Mouse (Mus musculus): ENCODE measurements around the gene Car5a.
A peak's percentile ranks its signal among the peaks of the same experiment; 100 is the strongest.

The Car5a gene

DNA sequence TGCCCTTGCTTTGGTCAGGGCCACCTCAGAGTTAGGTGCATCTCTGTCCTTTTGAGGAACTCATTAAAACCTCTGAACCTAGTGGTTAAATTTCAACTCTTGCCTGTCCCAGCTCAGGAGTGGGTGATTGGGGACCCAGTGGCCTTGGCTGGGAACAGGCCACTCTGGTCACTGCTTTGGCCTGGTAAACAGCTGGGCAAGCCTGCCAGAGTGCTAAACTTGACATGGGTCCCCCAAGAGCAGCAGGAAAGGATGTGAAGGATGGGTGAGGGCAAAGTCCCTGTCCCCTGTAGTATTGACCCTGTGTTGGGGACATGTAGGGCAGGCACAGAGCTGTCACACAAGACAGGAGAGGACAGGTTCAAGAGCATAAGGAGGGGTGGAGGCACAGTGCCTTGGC lies at the start of gene Car5a:
Gene Car5a (minus strand): TSS at position 74 of the 400 bp plus-strand sequence.
- DNase-seq (ENCODE audit: low spot score in 2 of 2): no peak

DNA sequence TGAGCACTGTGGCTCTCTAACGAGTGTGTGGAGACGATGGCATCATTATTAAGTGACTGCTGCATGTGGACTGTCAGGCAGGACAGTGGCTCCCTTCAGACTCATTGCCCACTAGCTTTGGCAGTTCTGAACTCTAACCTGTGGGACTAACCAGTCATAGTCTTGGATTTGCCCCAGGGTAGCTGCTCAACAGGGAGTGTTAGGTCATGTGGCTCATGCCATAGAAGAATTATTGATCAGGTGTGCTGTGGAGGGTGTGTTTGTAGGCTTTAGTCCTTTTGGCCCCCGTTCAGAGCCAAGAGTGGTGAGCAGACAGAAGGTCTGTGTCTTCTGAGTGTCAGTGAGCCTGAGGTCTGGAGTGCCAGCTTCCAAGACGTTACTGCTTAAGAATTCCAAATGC lies 48.2 kb upstream of the Car5a start:
- no peak for DNase-seq (ENCODE audit: low spot score in 2 of 2)

DNA sequence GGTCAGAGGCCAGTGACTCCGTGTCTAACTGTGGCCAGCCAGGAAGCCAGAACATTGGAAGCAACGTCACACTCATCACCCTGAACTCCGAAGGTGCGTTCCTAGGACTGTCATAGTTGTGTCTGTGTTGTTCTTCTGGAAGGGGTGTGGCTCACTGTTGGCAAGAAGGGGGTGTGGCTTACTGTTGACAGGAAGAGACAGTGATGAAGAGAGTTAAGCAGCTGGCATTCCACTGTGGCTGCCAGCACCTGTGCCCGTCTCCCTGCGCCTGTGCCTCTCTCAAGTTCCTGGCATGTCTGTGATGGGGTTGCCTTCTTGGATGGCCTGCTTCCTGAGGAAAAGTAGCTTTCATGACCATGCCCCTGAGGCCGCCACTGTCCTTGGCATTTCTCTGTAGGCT lies 46.9 kb upstream of the Car5a start:
- DNase-seq (ENCODE audit: low spot score in 2 of 2): no peak

DNA sequence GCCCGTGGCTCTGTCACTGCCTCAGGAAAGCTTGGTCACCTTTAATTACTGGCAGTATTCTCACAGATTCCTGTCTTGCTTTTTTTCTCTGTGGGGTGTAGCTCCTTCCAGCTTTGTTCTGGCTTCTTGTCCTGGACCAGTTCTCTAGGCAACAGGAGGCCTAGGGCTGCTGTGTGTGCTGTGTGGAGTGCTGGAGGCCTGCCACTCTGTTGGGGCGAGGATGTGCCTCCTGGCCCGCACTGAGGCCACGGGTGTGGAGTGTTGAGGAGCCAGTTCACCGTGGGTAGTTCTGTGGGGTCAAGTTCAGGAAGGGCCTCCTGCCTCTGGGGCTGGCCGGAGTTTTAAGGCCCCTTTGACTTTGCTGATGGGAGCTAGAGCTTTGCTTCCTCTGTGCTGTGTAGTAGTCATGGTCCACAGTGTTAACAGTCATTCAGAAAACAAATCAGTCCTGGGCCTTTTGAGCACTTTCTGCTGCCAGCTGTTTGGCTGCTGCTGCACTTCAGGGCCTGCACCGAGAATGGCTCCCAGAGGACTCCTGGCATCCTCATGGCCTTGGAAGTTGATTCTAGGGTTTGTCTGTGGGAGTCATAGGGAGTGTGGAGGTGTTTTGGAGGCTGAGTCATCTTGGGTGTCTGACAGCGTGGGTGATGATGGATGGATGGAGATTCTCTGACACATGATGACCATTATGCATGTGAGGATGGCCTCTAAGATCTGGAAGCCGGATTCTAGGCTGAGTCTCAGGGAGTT lies 46.0 kb upstream of the Car5a start:
- no peak for DNase-seq (ENCODE audit: low spot score in 2 of 2)

DNA sequence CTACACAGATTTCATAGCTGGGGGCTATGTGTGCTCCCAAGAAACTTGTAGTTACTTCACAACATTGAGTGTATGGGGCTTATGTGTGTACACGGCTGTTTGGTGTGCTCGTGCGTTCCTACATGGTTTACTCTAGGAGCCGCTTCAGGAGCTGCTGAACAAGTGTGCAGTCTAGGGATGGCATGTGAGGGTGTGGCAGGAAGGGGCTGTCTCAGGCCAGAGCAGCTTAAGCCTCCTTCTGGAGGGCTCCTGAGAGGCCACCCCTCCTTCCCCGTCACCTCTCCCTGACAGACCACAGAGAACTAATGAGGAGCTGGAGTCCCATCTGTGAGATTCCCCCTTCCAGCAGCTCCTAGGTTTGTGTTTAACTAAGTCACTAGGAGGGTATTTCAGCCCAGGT lies 43.2 kb upstream of the Car5a start:
- DNase-seq (ENCODE audit: low spot score in 2 of 2): no peak

DNA sequence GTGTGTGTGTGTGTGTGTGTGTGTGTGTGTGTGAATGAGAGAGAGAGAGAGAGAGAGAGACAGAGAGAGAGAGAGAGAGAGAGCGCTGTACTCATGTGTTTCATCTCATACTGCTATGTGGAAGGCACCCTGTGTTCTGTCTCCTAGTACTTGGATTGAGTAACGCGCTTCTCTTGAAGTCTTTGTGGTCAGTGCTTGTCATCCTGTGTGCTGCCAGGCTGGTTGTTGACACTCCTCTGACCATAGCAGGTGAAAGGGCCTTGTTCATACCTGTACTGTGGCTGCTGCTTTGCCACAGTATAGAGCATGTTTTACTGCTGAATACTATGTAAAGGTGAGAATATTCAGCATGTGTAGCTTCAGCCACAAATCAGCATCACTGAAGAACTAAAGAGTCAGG lies 41.0 kb upstream of the Car5a start:
- peak in 1 of 2 experiments; percentile 44 for DNase-seq (ENCODE audit: low spot score in 2 of 2)

DNA sequence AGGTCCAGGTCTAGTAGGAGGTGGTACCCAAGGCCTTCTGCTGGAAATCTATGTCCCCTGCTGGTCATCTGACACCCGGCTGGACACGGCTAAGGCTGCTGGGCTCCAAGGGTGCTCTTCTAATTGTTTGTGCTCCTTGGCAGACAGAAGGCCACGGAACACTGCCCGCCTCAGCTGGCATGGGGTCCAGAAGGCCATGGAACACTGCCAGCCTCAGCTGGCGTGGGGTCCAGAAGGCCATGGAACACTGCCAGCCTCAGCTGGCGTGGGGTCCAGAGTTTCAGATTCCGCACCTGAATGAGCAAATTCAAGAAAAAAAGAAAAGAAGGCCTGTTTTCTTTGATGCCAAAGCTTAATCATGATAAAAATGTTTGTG lies 36.8 kb upstream of the Car5a start:
- DNase-seq (ENCODE audit: low spot score in 2 of 2): no peak

DNA sequence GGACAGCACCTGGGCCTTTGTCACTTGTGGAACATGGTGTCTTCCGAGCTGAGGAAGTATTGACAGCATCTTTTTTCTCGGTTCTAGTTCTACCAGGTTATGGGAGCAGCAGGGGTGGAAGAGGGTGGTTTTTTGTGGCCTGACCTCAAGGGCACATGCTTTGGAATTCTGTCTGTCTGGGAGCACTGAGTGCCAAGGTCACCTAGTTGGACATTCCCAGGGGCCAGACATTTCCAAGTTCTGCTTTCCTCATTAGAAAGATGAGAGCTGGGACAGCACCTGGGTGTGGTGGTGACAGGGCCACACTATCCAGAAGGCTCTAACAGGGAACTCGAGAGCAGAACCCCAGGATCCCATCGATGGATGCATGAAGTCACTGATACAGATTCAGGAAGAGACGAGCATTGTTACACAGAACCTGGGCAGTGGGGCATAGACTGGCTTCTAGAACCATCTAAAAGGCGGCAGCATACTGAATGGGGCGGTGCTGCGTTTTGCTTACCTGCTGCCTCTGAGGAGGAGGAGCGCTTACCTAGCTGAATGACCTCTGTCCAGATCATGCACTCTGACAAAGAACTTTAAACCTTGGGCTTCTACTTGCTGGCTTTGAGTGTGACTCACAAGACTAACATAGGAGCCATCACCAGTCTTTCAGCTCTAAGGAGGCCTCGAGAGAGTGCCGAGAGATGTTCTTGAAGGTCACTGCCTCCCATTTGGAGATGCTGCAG lies 36.3 kb upstream of the Car5a start:
- DNase-seq (ENCODE audit: low spot score in 2 of 2): no peak

DNA sequence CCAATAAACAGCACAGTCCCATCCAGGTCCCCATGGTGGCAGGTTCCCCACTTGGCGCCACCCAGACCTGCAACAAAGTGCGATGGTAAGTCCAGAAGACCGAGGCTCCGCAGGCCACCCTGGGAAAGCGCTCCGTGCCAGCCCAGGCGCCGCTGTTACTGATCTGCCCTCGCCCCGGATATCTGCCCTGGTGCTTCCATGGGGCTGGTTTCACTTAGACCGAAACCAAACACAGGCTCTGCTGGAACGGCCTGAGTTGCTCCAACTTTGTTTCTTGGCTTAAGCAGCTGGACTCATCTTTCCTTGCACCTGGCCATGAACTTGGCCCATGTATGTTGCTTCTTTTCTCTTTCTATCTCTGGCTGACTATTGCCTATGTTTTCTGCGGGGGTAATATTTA lies 34.0 kb upstream of the Car5a start:
- DNase-seq (ENCODE audit: low spot score in 2 of 2): no peak

DNA sequence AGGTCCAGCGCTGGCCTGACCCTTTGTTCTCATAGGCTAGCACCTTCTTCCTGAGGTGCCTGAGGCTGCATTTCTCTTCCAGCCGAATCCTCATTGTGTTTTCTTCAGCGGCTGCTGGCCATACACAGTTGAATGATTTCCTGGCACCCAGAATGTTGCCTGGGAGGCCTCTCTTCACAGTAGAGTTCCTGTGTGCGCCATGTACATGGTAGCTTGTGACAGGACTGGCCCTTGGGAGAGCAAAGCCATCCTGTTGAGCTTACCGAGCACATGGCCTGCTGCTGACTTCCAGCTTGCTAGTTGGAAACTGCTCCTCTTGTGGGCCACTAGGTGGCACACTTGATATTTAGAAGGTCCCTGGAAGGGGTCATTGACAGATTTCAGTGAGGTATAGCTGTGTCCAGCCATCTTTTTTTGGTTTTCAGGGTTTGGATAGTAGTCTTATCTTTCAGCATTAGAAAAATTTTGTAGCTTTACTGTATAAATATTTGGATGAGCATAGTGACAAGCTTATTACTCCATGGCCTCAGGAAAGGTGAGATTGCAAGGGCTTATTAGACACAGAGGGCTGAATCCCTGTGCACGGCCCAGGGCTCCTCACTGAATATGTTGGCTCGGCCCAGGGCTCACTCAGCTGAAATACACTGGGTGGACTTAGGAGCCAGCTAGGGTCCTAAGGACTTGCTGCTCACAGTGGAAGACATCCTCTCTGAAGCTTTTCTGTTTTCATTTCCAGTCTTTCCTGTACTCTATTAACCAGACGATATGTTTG lies 33.3 kb upstream of the Car5a start:
- no peak for DNase-seq (ENCODE audit: low spot score in 2 of 2)

DNA sequence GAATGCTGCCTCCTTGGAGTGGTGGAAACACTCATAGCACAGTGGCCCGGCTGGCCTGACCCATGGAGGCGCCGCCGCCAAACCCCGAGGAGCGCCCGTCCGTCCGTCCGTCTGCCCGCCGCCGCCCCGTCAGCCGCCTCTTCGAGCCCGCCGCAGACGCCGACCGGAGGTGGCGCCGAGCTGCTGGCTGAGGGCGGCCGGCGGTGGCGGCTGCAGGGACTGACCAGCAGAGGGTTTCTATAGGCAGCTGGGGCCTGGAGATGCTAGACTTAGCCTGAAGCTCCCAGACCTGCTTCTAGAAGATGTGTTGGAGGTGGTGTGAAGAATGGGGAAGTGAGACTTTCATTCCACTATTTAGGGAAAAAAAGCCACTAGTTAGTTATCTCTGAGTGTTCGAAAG lies 29.2 kb upstream of the Car5a start:
- DNase-seq (ENCODE audit: low spot score in 2 of 2): no peak

DNA sequence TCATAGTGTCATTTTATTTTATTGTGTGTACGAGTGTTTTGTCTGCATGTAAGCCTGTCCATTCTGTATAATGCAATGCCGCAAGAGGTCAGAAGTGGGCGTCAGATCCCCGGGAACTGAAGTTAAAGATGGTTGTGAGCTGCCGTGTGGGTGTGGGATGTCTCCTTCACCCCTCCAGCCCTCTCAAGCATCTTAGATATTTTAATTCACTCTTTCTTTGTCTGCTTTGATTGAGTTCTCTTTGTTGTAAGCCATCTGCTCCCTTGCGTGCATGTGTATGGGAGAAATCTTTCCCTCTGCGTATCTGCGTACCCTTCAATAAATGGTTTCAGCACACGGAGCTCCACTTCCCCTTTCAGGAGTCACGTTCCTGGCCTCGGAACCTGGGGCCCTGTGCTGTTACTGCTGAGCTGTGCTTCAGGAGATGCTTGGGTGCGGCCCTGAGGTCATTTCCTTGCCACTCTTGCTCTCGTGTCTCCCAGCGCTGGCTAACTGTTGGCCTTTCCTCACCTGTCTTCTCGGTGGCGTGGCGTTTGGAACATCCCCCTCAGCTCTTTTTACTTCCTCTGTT lies 26.9 kb upstream of the Car5a start:
- DNase-seq (ENCODE audit: low spot score in 2 of 2): no peak

DNA sequence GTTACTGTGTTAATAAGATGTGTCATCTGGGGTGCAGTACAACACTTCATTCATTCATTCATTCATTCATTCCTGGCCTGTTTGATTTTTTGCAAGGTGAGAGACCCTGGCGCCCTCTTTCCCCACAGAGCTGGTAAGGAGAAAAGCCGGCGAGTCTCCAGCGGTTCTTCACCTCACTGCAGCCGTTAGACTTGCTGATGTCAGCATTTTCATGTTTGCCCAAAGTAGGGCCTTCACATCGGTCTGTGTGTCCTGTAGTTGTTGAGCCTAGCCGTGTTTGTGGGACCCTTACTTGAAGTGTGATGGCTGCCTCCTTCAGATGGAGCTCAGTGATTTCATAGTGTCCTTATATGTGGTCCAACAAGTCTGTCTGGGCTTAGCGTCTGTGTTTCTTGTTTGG lies 25.5 kb upstream of the Car5a start:
- DNase-seq (ENCODE audit: low spot score in 2 of 2): no peak

DNA sequence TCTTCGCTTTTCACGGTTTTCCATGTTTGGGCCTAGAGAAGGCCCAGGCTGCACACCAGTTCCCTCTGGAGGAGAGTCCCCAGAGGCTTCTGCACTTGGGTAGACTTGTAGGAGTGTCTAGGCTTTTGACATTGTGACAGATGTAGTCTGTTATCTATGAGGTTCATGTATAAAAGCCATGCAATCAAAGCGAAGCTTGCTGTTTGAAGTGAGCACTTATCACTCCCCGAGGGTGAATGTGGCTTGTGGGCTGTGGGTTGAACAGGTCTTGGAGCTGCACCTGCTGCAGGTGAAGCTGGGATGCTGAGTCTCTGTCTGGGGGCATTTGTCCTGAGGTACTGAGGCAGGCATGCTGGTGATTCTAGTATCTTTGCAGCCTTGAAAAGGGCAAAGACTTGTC lies 23.8 kb upstream of the Car5a start:
- no peak for DNase-seq (ENCODE audit: low spot score in 2 of 2)

DNA sequence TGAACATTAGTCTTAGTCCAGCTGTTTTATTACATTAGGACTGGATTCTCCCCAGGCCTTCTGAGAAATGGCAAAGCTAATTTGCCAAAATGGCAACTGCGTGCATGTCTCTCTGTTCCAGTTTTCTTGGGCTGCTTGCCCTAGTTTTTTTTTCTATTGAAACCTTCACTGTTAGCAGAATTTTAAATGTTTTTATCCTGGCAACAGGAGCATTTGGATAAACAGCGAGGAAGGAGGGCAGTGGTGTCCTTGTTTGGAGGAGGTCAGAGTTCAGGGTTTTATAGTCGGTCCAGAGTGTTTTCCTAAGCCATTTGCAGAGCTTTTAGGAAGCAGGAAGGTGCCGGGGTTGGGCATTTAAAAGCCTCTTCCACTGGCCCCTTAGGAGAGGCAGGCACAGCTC lies 23.3 kb upstream of the Car5a start:
- DNase-seq (ENCODE audit: low spot score in 2 of 2): peak in 1 of 2 experiments; percentile 21

DNA sequence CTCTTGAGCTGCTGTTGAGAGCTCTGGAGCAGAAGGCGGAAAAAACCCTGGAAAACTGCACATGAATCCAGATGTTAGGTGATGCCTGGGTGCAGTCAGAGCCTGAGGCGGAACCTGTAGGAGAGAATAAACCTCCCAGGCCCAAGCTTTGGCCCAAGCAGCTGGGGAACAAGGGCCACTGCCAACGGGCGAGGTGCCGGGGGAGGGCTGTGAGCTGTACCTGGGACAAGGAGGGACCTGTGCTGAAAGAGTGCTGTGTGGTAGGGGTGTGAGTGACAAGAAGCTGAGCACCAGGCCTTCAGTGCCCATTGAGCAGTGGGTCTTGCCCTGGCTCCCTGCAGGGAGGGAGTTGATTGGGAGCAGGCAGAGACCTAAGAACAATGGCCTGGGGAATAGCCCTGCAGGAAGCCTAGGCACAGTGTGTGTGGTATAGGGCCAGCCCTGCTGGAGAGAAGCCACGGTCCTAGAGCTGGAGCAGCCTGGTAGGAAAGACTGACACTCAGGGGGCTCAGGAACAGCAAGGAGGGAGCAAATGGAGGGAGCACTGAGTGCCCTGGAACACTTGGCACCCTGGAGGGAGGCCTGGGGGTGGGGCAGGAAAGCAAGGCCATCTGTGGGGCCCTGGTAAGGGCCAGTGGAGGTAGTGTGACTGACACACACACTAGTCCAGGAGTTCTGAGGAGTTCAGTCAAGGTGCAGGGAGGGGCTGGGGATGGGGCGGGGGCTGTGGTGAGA lies 22.2 kb upstream of the Car5a start:
- no peak for DNase-seq (ENCODE audit: low spot score in 2 of 2)

DNA sequence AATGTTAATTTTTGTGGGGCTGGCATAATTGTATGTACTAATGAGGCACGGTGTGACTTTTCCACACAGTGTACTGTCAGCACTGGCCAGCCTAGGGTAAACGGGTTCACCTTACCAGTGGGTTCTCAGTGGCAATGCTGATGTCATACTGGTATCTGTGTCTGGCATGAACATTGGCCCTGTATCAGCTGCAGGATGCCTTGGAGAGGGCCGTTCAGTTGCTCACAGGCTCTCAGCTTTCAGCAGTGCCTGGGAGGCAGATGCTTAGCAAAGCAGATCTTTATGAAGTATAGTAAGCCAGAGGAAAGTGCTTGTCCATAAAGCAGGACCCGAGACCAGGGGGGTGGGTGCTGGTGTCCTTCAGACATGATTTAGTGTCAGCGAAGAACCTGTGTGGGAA lies 21.4 kb upstream of the Car5a start:
- no peak for DNase-seq (ENCODE audit: low spot score in 2 of 2)

DNA sequence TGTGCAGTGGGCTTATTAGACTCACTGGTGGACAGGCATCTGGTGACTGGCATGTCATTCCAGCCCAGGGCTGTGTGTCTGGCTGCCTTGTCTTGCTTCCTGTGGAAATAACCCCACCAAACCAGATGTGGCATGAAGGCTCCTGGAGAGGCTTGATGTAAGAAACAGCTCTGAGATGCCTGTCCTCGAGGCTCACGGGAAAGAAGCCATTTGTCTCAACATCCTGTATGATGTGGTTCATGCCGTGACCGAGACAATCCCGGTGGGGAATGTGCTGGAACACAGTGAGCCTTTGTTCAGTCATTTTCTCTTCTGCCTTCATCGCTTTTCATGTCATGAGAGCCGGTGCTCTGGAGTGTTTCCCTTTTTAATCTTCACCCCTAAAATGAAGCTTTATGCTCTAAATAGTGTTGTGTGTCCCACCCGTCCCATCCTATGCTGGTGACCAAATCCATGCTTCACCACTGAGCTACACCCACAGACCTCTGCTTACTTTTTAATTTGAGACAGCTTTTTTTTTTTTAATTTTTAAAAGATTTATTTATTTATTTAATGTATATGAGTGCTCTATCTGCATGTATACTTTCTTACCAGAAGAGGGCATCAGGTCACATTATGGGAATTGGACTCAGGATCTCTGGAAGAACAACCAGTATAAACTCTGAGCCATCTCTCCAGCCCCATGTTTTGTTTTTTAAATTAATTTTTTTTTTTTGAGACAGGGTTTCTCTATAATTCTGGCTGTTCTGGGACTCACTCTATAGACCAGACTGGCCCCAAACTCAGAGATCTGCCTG lies 20.2 kb upstream of the Car5a start:
- no peak for DNase-seq (ENCODE audit: low spot score in 2 of 2)

DNA sequence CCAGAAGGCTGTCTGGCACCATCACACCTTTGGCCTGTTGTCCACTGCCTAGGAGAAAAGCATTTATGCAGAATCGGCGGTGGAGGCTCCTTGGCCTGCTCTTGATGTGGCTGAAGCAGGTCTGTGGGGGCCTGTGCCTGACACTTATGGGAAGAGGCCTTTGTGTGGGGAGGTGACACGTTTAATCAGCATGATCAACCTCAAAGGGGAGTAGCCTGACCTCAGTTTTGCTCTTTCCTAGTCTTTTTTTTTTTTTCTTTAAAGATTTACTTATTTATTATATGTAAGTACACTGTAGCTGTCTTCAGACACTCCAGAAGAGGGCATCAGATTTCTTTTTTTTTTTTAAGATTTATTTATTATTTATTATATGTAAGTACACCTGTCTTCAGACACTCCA lies 18.2 kb upstream of the Car5a start:
- no peak for DNase-seq (ENCODE audit: low spot score in 2 of 2)

DNA sequence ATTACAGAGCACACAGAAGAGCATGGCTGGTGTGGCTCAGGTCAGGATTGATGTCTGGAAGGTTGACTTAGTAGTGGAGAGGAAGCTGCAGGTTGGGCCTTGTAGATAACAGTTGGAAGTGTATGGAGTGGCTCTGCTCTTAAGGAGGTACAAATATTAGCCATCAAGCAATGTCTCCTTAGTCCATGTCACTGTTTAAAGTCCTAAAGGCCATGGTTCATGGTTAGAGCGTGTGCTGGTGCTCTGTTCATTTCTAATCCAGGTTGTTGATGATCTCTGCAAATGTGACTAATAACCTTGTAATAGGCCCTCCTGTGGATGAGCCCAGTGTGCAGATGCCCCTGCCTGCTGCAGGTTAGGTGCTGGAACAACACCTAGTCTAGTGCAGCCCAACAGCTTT lies 13.7 kb upstream of the Car5a start:
- DNase-seq (ENCODE audit: low spot score in 2 of 2): no peak
